Mouse (Mus musculus) heart, embryonic 15.5 days (tissue): ENCODE data around the gene Ppp1r12b. TPM values are rescaled to one million over a fixed set of nuclear protein-coding genes. Genes with fewer than 3 reads are reported as not detected.
A peak's percentile ranks its signal among the peaks of the same experiment; 100 is the strongest.

Source experiments
- ATAC-seq: fragments of 200-750 bp; cut with Nextera tagmentation; replicated peaks from 2 replicates; pipeline ENCODE4 v1.8.0; 2017; ENCODE audit warnings: low read depth, moderate TSS enrichment; ENCODE audit not compliant: insufficient number of reproducible peaks, insufficient read depth, low FRiP score
- H3K27ac ChIP-seq: fragments of 300-500 bp; sonication (generic); 2 replicates; pipeline ENCODE4 v1.5.1; 2015; ENCODE audit warnings: mild to moderate bottlenecking, inconsistent platforms
- H3K27me3 ChIP-seq: fragments of 300-500 bp; sonication (generic); 2 replicates; pipeline ENCODE4 v1.6.1; 2015; ENCODE audit warnings: inconsistent platforms
- H3K36me3 ChIP-seq: fragments of 300-500 bp; sonication (generic); 2 replicates; pipeline ENCODE4 v1.6.1; 2015; ENCODE audit warnings: mild to moderate bottlenecking, inconsistent platforms
- H3K4me1 ChIP-seq: fragments of 300-500 bp; sonication (generic); replicated peaks from 2 replicates; pipeline ENCODE4 v1.6.1; 2015; ENCODE audit warnings: inconsistent platforms
- H3K4me2 ChIP-seq: fragments of 300-500 bp; sonication (generic); 2 replicates; pipeline ENCODE4 v1.6.1; 2015; ENCODE audit warnings: inconsistent platforms, mild to moderate bottlenecking, moderate library complexity
- H3K4me3 ChIP-seq: fragments of 300-500 bp; sonication (generic); 2 replicates; pipeline ENCODE4 v1.5.1; 2015; ENCODE audit warnings: mild to moderate bottlenecking, inconsistent platforms
- H3K9ac ChIP-seq: fragments of 300-500 bp; sonication (generic); 2 replicates; pipeline ENCODE4 v1.6.1; 2015; ENCODE audit warnings: mild to moderate bottlenecking, inconsistent platforms
- H3K9me3 ChIP-seq: fragments of 300-500 bp; sonication (generic); replicated peaks from 2 replicates; pipeline ENCODE4 v1.6.1; 2016; ENCODE audit warnings: inconsistent platforms
- WGBS: fragments of 180-500 bp; shearing (Covaris S2); methylation state at CpG from one replicate; pipeline ENCODE4 v1.1.7; 2015; ENCODE audit warnings: mixed read lengths; 5-methylcytosine and 5-hydroxymethylcytosine counted together
- polyA plus RNA-seq: library from polyadenylated mRNA; unstranded; fragments of >200 nt; fragmentation: Nextera tagmentation; extraction: Ambion mirVana; gene quantifications from 2 replicates; pipeline ENCODE4 v1.2.1, GENCODE M21; 2015

Gene Ppp1r12b
- polyA plus RNA-seq, 1 experiment from 2014 or later, result 26.0 TPM

GRCm38 (mm10) chr1:134715092-134715491 is 240.7 kb downstream of the Ppp1r12b start:
- no peak for ATAC-seq
- Histone ChIP-seq H3K9me3 (no peaks in the 10 kb centered on the region), H3K27me3 (peaks cover 32% of the 10 kb centered on the region), H3K4me3 (no peak overlapping the region), H3K27ac (no peak overlapping the region), H3K4me1 (0 out of 2 replicates have a peak, but pooled peaks cover 12% of the 10 kb centered on the region), H3K4me2 (no peak overlapping the region), H3K9ac (no peak overlapping the region), H3K36me3 (no peaks in the 10 kb centered on the region)
- 68% methylated on average over 5 of the region's 5 CpGs for WGBS

GRCm38 (mm10) chr1:134714166-134714565 is 241.6 kb downstream of the Ppp1r12b start:
- Histone ChIP-seq H3K27ac (no peak overlapping the region), H3K4me2 (no peak overlapping the region), H3K36me3 (no peaks in the 10 kb centered on the region), H3K9me3 (no peaks in the 10 kb centered on the region), H3K27me3 (peaks cover 42% of the 10 kb centered on the region), H3K9ac (no peak overlapping the region), H3K4me1 (peaks cover 14% of the 10 kb centered on the region), H3K4me3 (no peak overlapping the region)
- no peak for ATAC-seq
- WGBS, result 67% methylated on average over 8 of the region's 8 CpGs

DNA sequence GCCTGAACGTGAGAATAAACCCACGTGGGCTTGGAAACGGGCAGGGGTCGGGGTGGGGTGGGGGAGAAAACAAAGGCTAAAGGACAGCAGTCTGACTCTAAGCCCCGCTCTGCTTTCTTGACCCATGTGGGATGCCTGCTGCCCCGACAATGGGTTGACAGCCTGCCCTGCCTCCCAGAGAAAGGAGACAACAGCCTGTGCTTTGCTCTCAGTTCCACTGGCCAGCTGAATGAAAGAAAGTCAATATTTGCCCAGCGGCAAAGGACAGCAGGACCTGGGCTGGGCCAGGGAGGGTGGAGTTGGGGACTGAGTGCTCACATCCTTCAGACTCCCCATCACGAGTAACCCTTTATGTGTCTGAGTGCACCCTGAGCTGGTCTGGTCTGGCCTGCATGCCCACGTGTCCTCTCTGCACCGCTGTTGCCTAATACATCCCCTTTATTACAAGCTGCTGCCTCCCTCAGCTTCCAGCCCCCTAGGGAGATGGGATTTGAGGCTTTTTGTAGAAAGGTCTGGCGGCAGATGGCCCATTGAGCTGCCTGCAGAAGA is 242.2 kb downstream of the Ppp1r12b start:
- Histone ChIP-seq H3K27me3 (peaks cover 48% of the 10 kb centered on the region), H3K4me3 (no peak overlapping the region), H3K27ac (no peak overlapping the region), H3K4me2 (no peak overlapping the region), H3K4me1 (peaks cover 19% of the 10 kb centered on the region), H3K36me3 (no peaks in the 10 kb centered on the region), H3K9me3 (no peaks in the 10 kb centered on the region), H3K9ac (no peak overlapping the region)
- 46% methylated on average over 11 of the region's 11 CpGs for WGBS
- ATAC-seq, result no peak

- Histone ChIP-seq H3K9ac (no peak overlapping the region), H3K36me3 (no peaks in the 10 kb centered on the region), H3K4me1 (peaks cover 20% of the 10 kb centered on the region), H3K4me2 (no peak overlapping the region), H3K27ac (no peak overlapping the region), H3K9me3 (no peaks in the 10 kb centered on the region), H3K4me3 (no peak overlapping the region), H3K27me3 (peaks cover 54% of the 10 kb centered on the region)
- ATAC-seq, result no peak
- 77% methylated on average over 9 of the region's 9 CpGs for WGBS
Measured at GRCm38 (mm10) chr1:134712781-134713299, 242.9 kb downstream of the Ppp1r12b start.

DNA sequence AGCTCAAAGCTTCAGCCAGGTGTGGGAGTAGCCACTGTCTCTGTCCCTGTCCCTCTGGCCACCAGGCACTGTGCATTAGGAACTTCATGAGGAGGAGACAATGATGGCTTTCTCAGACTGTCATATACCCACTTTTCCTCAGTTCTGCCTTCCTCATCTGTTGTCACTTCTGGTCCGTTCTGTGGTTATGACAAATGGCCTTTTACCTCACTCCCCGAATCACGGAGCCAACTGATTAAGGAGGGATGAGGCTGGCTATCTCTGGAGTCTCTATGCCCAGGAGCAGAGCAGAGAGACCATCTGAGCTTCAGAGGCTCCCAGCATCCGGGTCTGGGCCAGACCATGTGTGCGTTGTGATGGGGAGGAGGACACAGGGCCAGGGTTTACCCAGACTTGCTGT is 244.1 kb downstream of the Ppp1r12b start:
- Histone ChIP-seq H3K4me2 (no peak overlapping the region), H3K27me3 (peaks cover 66% of the 10 kb centered on the region), H3K27ac (no peak overlapping the region), H3K9me3 (no peaks in the 10 kb centered on the region), H3K9ac (no peak overlapping the region), H3K4me1 (peaks cover 20% of the 10 kb centered on the region), H3K4me3 (no peak overlapping the region), H3K36me3 (no peaks in the 10 kb centered on the region)
- no peak for ATAC-seq
- WGBS, result 61% methylated on average over 5 of the region's 5 CpGs

DNA sequence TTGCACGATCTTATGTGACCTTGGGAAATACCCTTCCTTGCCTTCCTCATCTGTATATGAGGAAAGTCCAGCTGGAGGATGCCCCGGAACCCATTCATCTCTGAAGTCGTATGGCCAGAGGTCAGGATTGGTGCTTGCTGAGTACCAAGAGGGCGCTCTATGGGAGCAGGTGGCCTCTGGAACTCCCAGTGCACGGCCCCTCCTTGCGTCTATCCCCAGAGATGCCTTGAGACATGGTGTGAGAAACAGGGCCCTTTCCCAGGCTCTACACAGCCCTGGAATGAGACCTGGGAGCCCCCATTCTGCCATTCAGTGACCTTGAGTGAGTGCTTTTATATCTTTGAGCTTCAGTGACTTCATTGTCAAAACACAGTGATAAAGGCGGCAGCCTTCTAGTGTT is 244.7 kb downstream of the Ppp1r12b start:
- peaks cover 72% of the 10 kb centered on the region for H3K27me3 ChIP-seq
- H3K4me1 ChIP-seq, result peaks cover 20% of the 10 kb centered on the region
- H3K9me3 ChIP-seq, result no peaks in the 10 kb centered on the region
- no peaks in the 10 kb centered on the region for H3K36me3 ChIP-seq
- no peak for ATAC-seq
- no peak overlapping the region for H3K4me2 ChIP-seq
- no peak overlapping the region for H3K9ac ChIP-seq
- 56% methylated on average over 7 of the region's 7 CpGs for WGBS
- no peak overlapping the region for H3K4me3 ChIP-seq
- no peak overlapping the region for H3K27ac ChIP-seq

- Histone ChIP-seq H3K9me3 (no peaks in the 10 kb centered on the region), H3K27me3 (peaks cover 82% of the 10 kb centered on the region), H3K4me2 (peak overlapping the region; percentile 95), H3K36me3 (no peaks in the 10 kb centered on the region), H3K4me3 (peak overlapping the region; percentile 54), H3K27ac (no peak overlapping the region), H3K9ac (peak overlapping the region; percentile 44), H3K4me1 (peaks cover 20% of the 10 kb centered on the region)
- no peak for ATAC-seq
- 21% methylated on average over 26 of the region's 26 CpGs for WGBS
Measured at GRCm38 (mm10) chr1:134709411-134710306, 246.1 kb downstream of the Ppp1r12b start.

- Histone ChIP-seq H3K27me3 (peaks cover 82% of the 10 kb centered on the region), H3K9ac (peak overlapping the region; percentile 44), H3K27ac (no peak overlapping the region), H3K4me3 (peak overlapping the region; percentile 54), H3K4me2 (peak overlapping the region; percentile 95), H3K9me3 (no peaks in the 10 kb centered on the region), H3K36me3 (no peaks in the 10 kb centered on the region), H3K4me1 (peaks cover 20% of the 10 kb centered on the region)
- WGBS, result under 1% methylated on average over 46 of the region's 46 CpGs
- ATAC-seq, result peak; percentile 27; the same call in 1 of the 2 replicates
Measured at GRCm38 (mm10) chr1:134708801-134709385, 246.8 kb downstream of the Ppp1r12b start.

GRCm38 (mm10) chr1:134708274-134708673 is 247.5 kb downstream of the Ppp1r12b start:
- Histone ChIP-seq H3K9me3 (no peaks in the 10 kb centered on the region), H3K27ac (no peak overlapping the region), H3K4me1 (peaks cover 20% of the 10 kb centered on the region), H3K36me3 (no peaks in the 10 kb centered on the region), H3K4me3 (peak overlapping the region; percentile 54), H3K27me3 (peaks cover 77% of the 10 kb centered on the region), H3K4me2 (peak overlapping the region; percentile 95), H3K9ac (no peak overlapping the region; the same call in 1 of the 2 replicates)
- 16% methylated on average over 8 of the region's 8 CpGs for WGBS
- no peak for ATAC-seq

- Histone ChIP-seq H3K4me3 (no peak overlapping the region), H3K4me2 (no peak overlapping the region), H3K27ac (no peak overlapping the region), H3K27me3 (peaks cover 70% of the 10 kb centered on the region), H3K9ac (no peak overlapping the region), H3K9me3 (no peaks in the 10 kb centered on the region), H3K4me1 (peaks cover 20% of the 10 kb centered on the region), H3K36me3 (no peaks in the 10 kb centered on the region)
- 69% methylated on average over 3 of the region's 3 CpGs for WGBS
- ATAC-seq, result no peak
Measured at GRCm38 (mm10) chr1:134707516-134707915, 248.2 kb downstream of the Ppp1r12b start.

DNA sequence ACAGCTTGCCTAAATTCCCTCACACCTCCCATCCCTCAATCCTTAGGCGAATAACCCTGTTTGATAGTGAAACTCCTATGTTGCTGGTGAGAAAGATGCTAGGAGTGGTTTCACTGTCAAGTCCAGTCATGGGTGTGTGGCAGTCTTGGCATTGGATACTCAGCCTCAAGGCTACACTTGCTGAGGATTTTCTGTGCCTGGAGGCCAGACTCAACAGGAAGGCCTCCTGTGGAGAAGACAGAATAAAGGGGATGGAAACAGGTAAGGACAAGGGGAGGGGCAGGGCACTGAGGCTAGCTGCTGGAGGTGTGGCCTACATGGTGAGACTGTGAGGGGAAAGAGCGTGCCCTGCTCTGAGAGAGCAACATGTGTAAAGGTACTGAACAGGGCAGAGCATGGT is 249.2 kb downstream of the Ppp1r12b start:
- Histone ChIP-seq H3K4me1 (peaks cover 20% of the 10 kb centered on the region), H3K4me3 (no peak overlapping the region), H3K4me2 (no peak overlapping the region), H3K36me3 (no peaks in the 10 kb centered on the region), H3K27me3 (peaks cover 63% of the 10 kb centered on the region), H3K9me3 (no peaks in the 10 kb centered on the region), H3K9ac (no peak overlapping the region), H3K27ac (no peak overlapping the region)
- no peak for ATAC-seq
- WGBS, result 57% methylated on average over 2 of the region's 2 CpGs
